Mouse (Mus musculus) spleen, postnatal 4 days (tissue): ENCODE results near the gene G430095P16Rik.

Experiments
- DNase-seq, 2 experiments: peaks; one replicate each; pipeline ENCODE4 v3.0.0; 2022; ENCODE audit warnings: low spot score in 2 of 2

G430095P16Rik gene

GRCm38 (mm10) chr8:84770100-84770953, 47.5 kb downstream of the G430095P16Rik start:
- DNase-seq: no peak

- no peak for DNase-seq
Measured at GRCm38 (mm10) chr8:84771000-84771687, 48.3 kb downstream of the G430095P16Rik start.

- DNase-seq: no peak
Measured at GRCm38 (mm10) chr8:84771941-84772378, 49.2 kb downstream of the G430095P16Rik start.

GRCm38 (mm10) chr8:84772628-84773027, 49.8 kb downstream of the G430095P16Rik start:
- no peak for DNase-seq

GRCm38 (mm10) chr8:84773304-84773703, 50.5 kb downstream of the G430095P16Rik start:
- no peak for DNase-seq

GRCm38 (mm10) chr8:84773833-84774232, 51.0 kb downstream of the G430095P16Rik start:
- DNase-seq: no peak

GRCm38 (mm10) chr8:84774473-84774911, 51.7 kb downstream of the G430095P16Rik start:
- DNase-seq: no peak

- no peak for DNase-seq
Measured at GRCm38 (mm10) chr8:84775105-84775591, 52.3 kb downstream of the G430095P16Rik start.

GRCm38 (mm10) chr8:84775621-84776113, 52.9 kb downstream of the G430095P16Rik start:
- DNase-seq: no peak
